Mouse (Mus musculus) small intestine, adult 2 months (tissue): ENCODE data around the gene Cebpe. TPM values are rescaled to one million over a fixed set of nuclear protein-coding genes. Genes with fewer than 3 reads are reported as not detected.

Source experiments
- H3K27ac ChIP-seq: fragments of 200-500 bp; 2 replicates; pipeline ENCODE4 v1.5.1; 2012; ENCODE audit warnings: low read depth, low read length, control low read depth, inconsistent platforms; ENCODE audit not compliant: insufficient read depth
- H3K27me3 ChIP-seq: fragments of 200-500 bp; 2 replicates; pipeline ENCODE4 v1.6.1; 2012; ENCODE audit warnings: mild to moderate bottlenecking, moderate library complexity, low read length, inconsistent platforms; ENCODE audit not compliant: control insufficient read depth, insufficient read depth
- H3K36me3 ChIP-seq: fragments of 200-500 bp; 2 replicates; pipeline ENCODE4 v1.6.1; 2012; ENCODE audit warnings: mild to moderate bottlenecking, low read length, control low read depth, inconsistent platforms; ENCODE audit not compliant: control insufficient read depth, insufficient read depth
- H3K4me1 ChIP-seq: fragments of 200-500 bp; 2 replicates; pipeline ENCODE4 v1.6.1; 2012; ENCODE audit warnings: low read length, inconsistent platforms, mixed read lengths; ENCODE audit not compliant: control insufficient read depth, insufficient read depth, insufficient read length
- H3K4me3 ChIP-seq: fragments of 200-500 bp; 2 replicates; pipeline ENCODE4 v1.5.1; 2012; ENCODE audit warnings: low read depth, mild to moderate bottlenecking, control low read depth, inconsistent platforms, low read length, moderate library complexity
- CTCF ChIP-seq: fragments of 200-500 bp; IDR thresholded peaks from 2 replicates; pipeline ENCODE4 v1.5.1; 2012; ENCODE audit warnings: low read depth, mild to moderate bottlenecking, control low read depth, inconsistent platforms, low read length, moderate library complexity, mixed read lengths; ENCODE audit not compliant: insufficient replicate concordance, insufficient read length; ENCODE audit errors: extremely low read depth
- POLR2A ChIP-seq: fragments of 200-500 bp; IDR thresholded peaks from 2 replicates; pipeline ENCODE4 v1.6.1; 2012; ENCODE audit warnings: low read depth, mild to moderate bottlenecking, control low read depth, inconsistent platforms, low read length, moderate library complexity
- WGBS: fragments of 180-500 bp; shearing (Covaris S2); methylation state at CpG from one replicate; pipeline ENCODE4 v1.1.7; 2018; 5-methylcytosine and 5-hydroxymethylcytosine counted together
- polyA plus RNA-seq: library from polyadenylated mRNA; depleted of rRNA; stranded (reverse); fragments of >200 nt; gene quantifications from 2 replicates; pipeline ENCODE4 v1.2.3, GENCODE M21; 2012; rRNA removed

Cebpe gene
- polyA plus RNA-seq, 1 experiment, result 4.2 TPM

DNA sequence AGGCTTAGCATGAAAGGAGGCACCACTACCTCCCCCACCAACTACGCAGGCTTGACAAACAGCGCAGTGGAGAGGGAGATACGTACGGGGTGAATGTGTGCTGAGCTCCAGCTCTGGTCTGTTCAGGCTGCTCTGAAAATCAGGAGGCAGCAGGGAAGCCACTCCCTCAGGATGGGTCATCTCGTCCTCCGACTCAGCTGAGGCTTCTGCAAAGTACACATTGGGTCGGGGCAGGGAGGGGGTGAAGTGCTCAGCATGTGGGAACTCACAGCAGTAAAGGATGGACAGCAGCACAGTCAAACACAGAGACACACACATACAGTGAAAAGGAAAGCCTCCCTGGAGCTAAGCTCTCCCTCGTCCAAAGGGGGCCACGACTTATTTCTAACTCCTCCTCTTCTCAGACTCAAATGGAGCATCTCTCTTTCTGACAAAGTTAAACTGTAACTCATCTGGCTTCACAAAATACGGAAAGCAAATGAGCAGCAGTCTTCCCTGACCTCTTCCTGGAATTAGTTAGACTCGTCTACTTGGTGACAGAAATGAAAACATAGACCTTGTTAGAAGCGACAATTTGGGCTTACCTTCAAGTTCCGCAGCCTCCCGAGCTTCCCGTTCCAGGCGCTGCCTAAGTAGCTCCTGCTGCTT lies 33.2 kb downstream of the Cebpe start:
- no peak for TF ChIP-seq CTCF
- TF ChIP-seq POLR2A, result no peak
- Histone ChIP-seq H3K4me3 (no peak overlapping the region), H3K4me1 (no peaks in the 10 kb centered on the region), H3K27me3 (no peaks in the 10 kb centered on the region), H3K27ac (no peak overlapping the region), H3K36me3 (peaks cover 60% of the 10 kb centered on the region)
- WGBS, result 84% methylated on average over 16 of the region's 16 CpGs

GRCm38 (mm10) chr14:54676290-54676689 lies 35.7 kb downstream of the Cebpe start:
- WGBS, result 85% methylated on average over 5 of the region's 5 CpGs
- Histone ChIP-seq H3K4me3 (no peak overlapping the region), H3K27ac (no peak overlapping the region), H3K36me3 (peaks cover 57% of the 10 kb centered on the region), H3K27me3 (no peaks in the 10 kb centered on the region), H3K4me1 (no peaks in the 10 kb centered on the region)
- TF ChIP-seq POLR2A, result no peak
- TF ChIP-seq CTCF, result no peak

- TF ChIP-seq CTCF (no peak), POLR2A (no peak)
- no peaks in the 10 kb centered on the region for H3K27me3 ChIP-seq
- WGBS, result 36% methylated on average over 2 of the region's 2 CpGs
- H3K36me3 ChIP-seq, result peaks cover 50% of the 10 kb centered on the region
- H3K27ac ChIP-seq, result no peak overlapping the region
- H3K4me3 ChIP-seq, result no peak overlapping the region
- H3K4me1 ChIP-seq, result no peaks in the 10 kb centered on the region
These were observed 37.7 kb downstream of the Cebpe start for GRCm38 (mm10) chr14:54674317-54674716.

GRCm38 (mm10) chr14:54669381-54669780 lies 42.6 kb downstream of the Cebpe start:
- peaks cover 54% of the 10 kb centered on the region for H3K36me3 ChIP-seq
- 46% methylated on average over 4 of the region's 4 CpGs for WGBS
- no peaks in the 10 kb centered on the region for H3K27me3 ChIP-seq
- H3K4me3 ChIP-seq, result no peak overlapping the region
- no peak overlapping the region for H3K27ac ChIP-seq
- no peaks in the 10 kb centered on the region for H3K4me1 ChIP-seq
- TF ChIP-seq POLR2A (no peak), CTCF (peak; percentile 68; the same call in 1 of the 2 replicates)

DNA sequence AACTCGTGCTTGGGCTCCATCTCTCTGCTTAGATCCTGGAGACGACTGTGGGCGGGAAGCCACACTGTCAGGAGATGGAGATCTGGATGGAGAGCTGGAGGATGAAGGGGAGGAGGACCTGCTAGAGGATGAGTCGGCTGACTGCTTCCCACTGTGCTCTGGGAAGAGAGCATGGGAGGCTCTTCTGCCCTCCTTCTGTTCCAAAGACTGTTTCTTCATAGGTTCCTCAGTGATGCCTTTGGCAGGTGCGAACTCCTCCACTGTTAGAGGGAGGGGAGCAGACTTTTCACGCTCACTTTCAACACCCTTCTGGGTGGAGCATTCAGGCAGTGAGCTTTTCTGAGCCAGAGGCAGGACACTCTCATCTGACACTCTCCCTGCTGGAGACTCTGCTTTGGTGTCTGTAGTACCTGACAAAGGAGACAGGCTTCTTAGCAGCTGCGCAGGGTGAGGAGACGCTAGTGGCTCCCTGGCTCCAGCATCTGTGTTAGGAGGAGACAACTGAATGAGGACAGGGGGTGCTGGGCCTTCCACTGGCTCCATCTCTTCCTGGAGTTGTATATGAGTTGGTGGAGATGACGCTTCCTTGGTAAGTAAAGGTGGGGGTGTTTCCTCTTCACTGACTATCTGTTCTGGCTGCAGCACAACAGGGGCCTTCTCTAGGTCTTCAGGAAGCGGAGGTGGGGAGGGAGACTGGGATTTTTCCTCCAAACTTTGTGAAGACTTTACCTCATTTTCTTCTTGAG lies 47.3 kb downstream of the Cebpe start:
- H3K4me3 ChIP-seq, result no peak overlapping the region
- no peak for TF ChIP-seq POLR2A
- TF ChIP-seq CTCF, result no peak
- 90% methylated on average over 10 of the region's 10 CpGs for WGBS
- H3K36me3 ChIP-seq, result peaks cover 76% of the 10 kb centered on the region
- no peak overlapping the region for H3K27ac ChIP-seq
- no peaks in the 10 kb centered on the region for H3K27me3 ChIP-seq
- H3K4me1 ChIP-seq, result no peaks in the 10 kb centered on the region

Other genes with a start within 250 kb of the Cebpe start
- gene Lrp10, start 248.0 kb downstream of the Cebpe start, polyA plus RNA-seq, result 139 and 303 TPM in 2 replicates
- gene Rem2, start 236.1 kb downstream of the Cebpe start, polyA plus RNA-seq, result 0.20 and 0.76 TPM in 2 replicates
- 5.8 and 9.8 TPM in 2 replicates for gene Prmt5, start 194.6 kb downstream of the Cebpe start, polyA plus RNA-seq
- gene Haus4, start 157.6 kb downstream of the Cebpe start, polyA plus RNA-seq, result 4.7 and 11.8 TPM in 2 replicates
- 2.6 and 3.0 TPM in 2 replicates for gene Ajuba, start 134.6 kb downstream of the Cebpe start, polyA plus RNA-seq
- gene 4931414P19Rik, start 106.2 kb downstream of the Cebpe start, polyA plus RNA-seq, result 2.3 and 5.6 TPM in 2 replicates
- gene Psmb5, start 94.2 kb downstream of the Cebpe start, polyA plus RNA-seq, result 122 and 160 TPM in 2 replicates
- gene Psmb11, start 90.7 kb downstream of the Cebpe start, polyA plus RNA-seq, result not detected in 2 replicates
- gene Gm17606, start 71.2 kb downstream of the Cebpe start, polyA plus RNA-seq, result not detected in 2 replicates
- 3.1 and 4.6 TPM in 2 replicates for gene Cdh24, start 70.8 kb downstream of the Cebpe start, polyA plus RNA-seq
- 21.9 and 47.4 TPM in 2 replicates for gene 1700123O20Rik, start 26.0 kb downstream of the Cebpe start, polyA plus RNA-seq
- gene Acin1, start 25.2 kb downstream of the Cebpe start, polyA plus RNA-seq, result 32.5 and 76.4 TPM in 2 replicates
- not detected in 2 replicates for gene Gm29776, start 13.3 kb downstream of the Cebpe start, polyA plus RNA-seq
- gene Slc7a8, start 69.8 kb upstream of the Cebpe start, polyA plus RNA-seq, result 39.5 and 174 TPM in 2 replicates
- not detected in 2 replicates for gene Rnf212b, start 102.0 kb upstream of the Cebpe start, polyA plus RNA-seq
- gene Homez, start 158.8 kb upstream of the Cebpe start, polyA plus RNA-seq, result 1.1 and 2.0 TPM in 2 replicates
- gene Ppp1r3e, start 165.4 kb upstream of the Cebpe start, polyA plus RNA-seq, result 8.9 and 17.4 TPM in 2 replicates
- 22.5 and 29.8 TPM in 2 replicates for gene Bcl2l2, start 171.2 kb upstream of the Cebpe start, polyA plus RNA-seq
- 5.8 and 12.4 TPM in 2 replicates for gene Gm20521, start 171.3 kb upstream of the Cebpe start, polyA plus RNA-seq
- gene Pabpn1, start 180.3 kb upstream of the Cebpe start, polyA plus RNA-seq, result 19.7 and 36.0 TPM in 2 replicates
- gene Slc22a17, start 201.0 kb upstream of the Cebpe start, polyA plus RNA-seq, result 15.2 and 18.0 TPM in 2 replicates
- gene Efs, start 214.0 kb upstream of the Cebpe start, polyA plus RNA-seq, result 5.4 and 5.7 TPM in 2 replicates
- gene Il25, start 220.5 kb upstream of the Cebpe start, polyA plus RNA-seq, result 0.53 and 1.1 TPM in 2 replicates
- gene Cmtm5, start 224.1 kb upstream of the Cebpe start, polyA plus RNA-seq, result 0.46 and 0.93 TPM in 2 replicates